In genomic region chr11:79991600-79991999, GRCm38 (mm10) we compare ENCODE assay signal across 30 mouse cellular contexts. TPM values are rescaled to one million over a fixed set of nuclear protein-coding genes. Genes with fewer than 3 reads are reported as not detected.
A peak's percentile ranks its signal among the peaks of the same experiment; 100 is the strongest.
DNase-seq lines count a peak whose midpoint lies in the region; ATAC-seq and TF ChIP-seq lines count a peak whose summit lies in the region.
"Had no signal": no experiment of that assay in that cellular context is flagged by ENCODE, and none has a peak within 500 bp of the region (broad histone marks: within the 10 kb centered on the region; RNA-seq: fewer than 3 reads in every experiment).

No protein-coding gene starts in this region.

- H3K4me2 ChIP-seq in liver, embryonic 13.5 days, result peak overlapping the region; percentile 89
- H3K4me2 ChIP-seq in liver, embryonic 16.5 days (ENCODE audit: low read depth, low read length), result peak overlapping the region; percentile 96; the same call in 1 of the 2 replicates

- ATAC-seq in liver, embryonic 13.5 days (ENCODE audit: low read depth), result no peak
- ATAC-seq in liver, embryonic 16.5 days (ENCODE audit: low read depth), result no peak
- ATAC-seq: inflammation-experienced regulatory T-cells, adult 6 months; Patski had no signal

- no peak overlapping the region for H3K27ac ChIP-seq in liver, embryonic 13.5 days
- peak overlapping the region; percentile 60; the same call in 1 of the 2 replicates for H3K27ac ChIP-seq in ES-E14 (ENCODE audit: insufficient read depth, low read depth, low read length, poor library complexity, severe bottlenecking)
- no peak overlapping the region for H3K27ac ChIP-seq in liver, embryonic 16.5 days (ENCODE audit: low read length)

- DNase-seq in cerebellum, adult 9-11 months, result peak; percentile 25
- DNase-seq in cerebellum, adult 18-20 months, result no peak
- DNase-seq in liver, embryonic 13.5 days, result no peak
- DNase-seq in liver (no peak), ES-E14 (ENCODE audit: low read depth, low spot score) (no peak)
- DNase-seq in thymus, postnatal 4 days, result no peak
- no peak for DNase-seq in frontal cortex, adult 2 months (ENCODE audit: extremely low spot score in 1 of 2, low spot score in 1 of 2)
- DNase-seq: adrenal gland, postnatal 10 days; B cell, adult 2 months; cerebellum, adult 11 months; gastrocnemius, postnatal 25 days; heart, adult 18-20 months; heart, postnatal 14 days; kidney, adult 11 months; kidney, postnatal 4 days; lung, embryonic 14.5 days; lung, postnatal 14 days; right cerebral cortex, postnatal 4 days had no signal

- peaks cover 15% of the 10 kb centered on the region for H3K4me1 ChIP-seq in liver, embryonic 13.5 days (replicated peaks)
- H3K4me1 ChIP-seq in ES-E14 (ENCODE audit: control insufficient read depth in 2 of 2, insufficient read depth in 2 of 2, low read length in 2 of 2, poor library complexity in 1 of 2), result peaks cover 2 to 14% of the 10 kb centered on the region in 2 experiments
- H3K4me1 ChIP-seq in liver, embryonic 16.5 days (ENCODE audit: control insufficient read depth, low read depth, low read length), result peaks cover 8% of the 10 kb centered on the region

- H3K4me3 ChIP-seq in liver, embryonic 13.5 days (replicated peaks), result 0 out of 2 replicates have a peak overlapping the region, but pooled peaks have one; percentile 99
- no peak overlapping the region for H3K4me3 ChIP-seq in ES-E14 (ENCODE audit: insufficient read depth in 1 of 2, low read depth in 1 of 2, low read length in 2 of 2, poor library complexity in 1 of 2, severe bottlenecking in 1 of 2)
- H3K4me3 ChIP-seq in liver, embryonic 16.5 days (ENCODE audit: low read depth, low read length), result no peak overlapping the region; the same call in 1 of the 2 replicates

- in situ Hi-C loops in ES-E14 (cut with MboI; ENCODE audit: low sequenced_read_pairs in 2 of 2, unreplicated experiment in 2 of 2), result no loop called here

- H3K36me3 ChIP-seq in liver, embryonic 13.5 days, result peaks cover 7% of the 10 kb centered on the region
- peaks cover 2% of the 10 kb centered on the region; the same call in 1 of the 2 replicates for H3K36me3 ChIP-seq in ES-E14 (ENCODE audit: control insufficient read depth, insufficient read depth, low read length, poor library complexity, severe bottlenecking)
- H3K36me3 ChIP-seq in liver, embryonic 16.5 days (ENCODE audit: control insufficient read depth, insufficient read depth), result peaks cover 5% of the 10 kb centered on the region; the same call in 1 of the 2 replicates

- WGBS in liver, embryonic 13.5 days (ENCODE audit: insufficient replicate concordance), result 70% methylated on average over 5 of the region's 5 CpGs
- 77% methylated on average over 5 of the region's 5 CpGs for WGBS in liver, embryonic 16.5 days (ENCODE audit: insufficient replicate concordance)

- no peak overlapping the region for H3K9ac ChIP-seq in liver, embryonic 13.5 days
- peak overlapping the region; percentile 70; the same call in 1 of the 2 replicates for H3K9ac ChIP-seq in ES-E14 (ENCODE audit: insufficient read depth, low read depth, low read length, poor library complexity, severe bottlenecking)
- H3K9ac ChIP-seq in liver, embryonic 16.5 days (ENCODE audit: low read depth, low read length), result no peak overlapping the region

- no peaks in the 10 kb centered on the region for H3K9me3 ChIP-seq in liver, embryonic 13.5 days (replicated peaks)
- H3K9me3 ChIP-seq in ES-E14 (ENCODE audit: control insufficient read depth, insufficient read depth, low read depth, low read length), result no peaks in the 10 kb centered on the region
- no peaks in the 10 kb centered on the region for H3K9me3 ChIP-seq in liver, embryonic 16.5 days (replicated peaks; ENCODE audit: control insufficient read depth, low read length)
- H3K9me3 ChIP-seq: forebrain, embryonic 13.5 days; G1E; heart, embryonic 13.5 days; hindbrain, embryonic 10.5 days; hindbrain, embryonic 15.5 days; kidney, embryonic 15.5 days; limb, embryonic 10.5 days; limb, embryonic 15.5 days; neural tube, embryonic 13.5 days had no signal

- H3K27me3 ChIP-seq in liver, embryonic 13.5 days, result no peaks in the 10 kb centered on the region
- H3K27me3 ChIP-seq in liver, embryonic 16.5 days (ENCODE audit: control insufficient read depth, insufficient read depth, low read depth, low read length), result no peaks in the 10 kb centered on the region
- H3K27me3 ChIP-seq: forebrain, embryonic 13.5 days; heart, embryonic 13.5 days; hindbrain, embryonic 15.5 days; kidney, embryonic 15.5 days; limb, embryonic 15.5 days; neural tube, embryonic 13.5 days; Patski had no signal

TF ChIP-seq in ES-E14, 5 proteins besides CTCF, POLR2A, EP300 and RAD21:
- no peak for TF ChIP-seq CHD2 (IDR thresholded peaks at IDR 0.05; ENCODE audit: low read depth, low read length)
- no peak for TF ChIP-seq ZNF384 (IDR thresholded peaks at IDR 0.05; ENCODE audit: low read depth, low read length)

RNA-seq across cellular contexts. Expression of gene Suz12, which starts 1.3 kb away (rescaled TPM):
- polyA plus RNA-seq in liver, embryonic 13.5 days (2015; fragmentation: Nextera tagmentation; extraction: Ambion mirVana), result 16.4 and 20.4 TPM in 2 replicates
- 56.0 and 93.2 TPM in 2 replicates for total RNA-seq in ES-E14 (2012; rRNA removed)
- polyA plus RNA-seq in liver, embryonic 16.5 days (2015; fragmentation: Nextera tagmentation; extraction: Ambion mirVana), result 11.4 and 11.6 TPM in 2 replicates
- 20.9 and 23.2 TPM in 2 replicates for polyA plus RNA-seq in frontal cortex, adult 2 months (2012; rRNA removed)

RNA-seq across cellular contexts. Expression of gene Utp6, which starts 29.4 kb away (rescaled TPM):
- 30.0 and 42.6 TPM in 2 replicates for polyA plus RNA-seq in liver, embryonic 13.5 days (2015; fragmentation: Nextera tagmentation; extraction: Ambion mirVana)
- 54.3 and 79.7 TPM in 2 replicates for total RNA-seq in ES-E14 (2012; rRNA removed)
- 18.5 and 21.3 TPM in 2 replicates for polyA plus RNA-seq in liver, embryonic 16.5 days (2015; fragmentation: Nextera tagmentation; extraction: Ambion mirVana)
- polyA plus RNA-seq in frontal cortex, adult 2 months (2012; rRNA removed), result 24.7 and 27.8 TPM in 2 replicates
